Mouse (Mus musculus) heart, embryonic 14.5 days (tissue): ENCODE measurements around the gene Hunk. TPM values are rescaled to one million over a fixed set of nuclear protein-coding genes. Genes with fewer than 3 reads are reported as not detected.

Experiments
- ATAC-seq: fragments of 200-750 bp; cut with Nextera tagmentation; 2 replicates; pipeline ENCODE4 v1.8.0; 2017; ENCODE audit warnings: low read depth, moderate TSS enrichment; ENCODE audit not compliant: insufficient number of reproducible peaks, insufficient read depth, low FRiP score
- H3K27ac ChIP-seq, 2 experiments: fragments of 200-500 bp in 1 of 2; fragments of 300-500 bp in 1 of 2; sonication (generic) in 1 of 2; replicated peaks in 1 of 2; 2 replicates each; pipeline ENCODE4 v1.5.1; 2012 to 2014; ENCODE audit warnings: low read depth in 2 of 2, low read length in 2 of 2, control low read depth in 1 of 2, mild to moderate bottlenecking in 1 of 2, mixed read lengths in 1 of 2; ENCODE audit not compliant: control insufficient read depth in 1 of 2, insufficient read depth in 1 of 2
- H3K27me3 ChIP-seq: fragments of 300-500 bp; sonication (generic); 2 replicates; pipeline ENCODE4 v1.6.1; 2014; ENCODE audit warnings: mild to moderate bottlenecking, low read length, control low read depth; ENCODE audit not compliant: control insufficient read depth, insufficient read depth
- H3K36me3 ChIP-seq: fragments of 300-500 bp; sonication (generic); 2 replicates; pipeline ENCODE4 v1.6.1; 2014; ENCODE audit warnings: mild to moderate bottlenecking, control low read depth, low read length, mixed read lengths; ENCODE audit not compliant: control insufficient read depth, insufficient read depth
- H3K4me1 ChIP-seq, 2 experiments: fragments of 200-500 bp in 1 of 2; fragments of 300-500 bp in 1 of 2; sonication (generic) in 1 of 2; 2 replicates each; pipeline ENCODE4 v1.6.1; 2012 to 2014; ENCODE audit warnings: low read length in 2 of 2, control low read depth in 1 of 2, mixed read lengths in 1 of 2; ENCODE audit not compliant: control insufficient read depth in 2 of 2, insufficient read depth in 2 of 2
- H3K4me2 ChIP-seq: fragments of 300-500 bp; sonication (generic); 2 replicates; pipeline ENCODE4 v1.6.1; 2014; ENCODE audit warnings: mild to moderate bottlenecking, low read length
- H3K4me3 ChIP-seq, 2 experiments: fragments of 200-500 bp in 1 of 2; fragments of 300-500 bp in 1 of 2; sonication (generic) in 1 of 2; 2 replicates each; pipeline ENCODE4 v1.5.1; 2012 to 2014; ENCODE audit warnings: low read length in 2 of 2, mild to moderate bottlenecking in 2 of 2, control low read depth in 1 of 2, low read depth in 1 of 2, moderate library complexity in 1 of 2; ENCODE audit not compliant: control insufficient read depth in 1 of 2, insufficient read depth in 1 of 2
- H3K9ac ChIP-seq: fragments of 300-500 bp; sonication (generic); 2 replicates; pipeline ENCODE4 v1.6.1; 2014; ENCODE audit warnings: mild to moderate bottlenecking, low read length
- H3K9me3 ChIP-seq: fragments of 300-500 bp; sonication (generic); 2 replicates; pipeline ENCODE4 v1.6.1; 2016; ENCODE audit warnings: low read length, control low read depth; ENCODE audit not compliant: control insufficient read depth
- WGBS: fragments of 180-500 bp; shearing (Covaris S2); extraction: QIAGEN DNeasy Blood & Tissue Kit; methylation state at CpG from one replicate; pipeline ENCODE4 v1.1.7; 2014; 5-methylcytosine and 5-hydroxymethylcytosine counted together
- polyA plus RNA-seq: library from polyadenylated mRNA; unstranded; fragments of >200 nt; fragmentation: Nextera tagmentation; extraction: Ambion mirVana; gene quantifications from 2 replicates; pipeline ENCODE4 v1.2.1, GENCODE M21; 2014

Gene Hunk
- polyA plus RNA-seq, 1 experiment from 2014 or later: 10.4 TPM

DNA sequence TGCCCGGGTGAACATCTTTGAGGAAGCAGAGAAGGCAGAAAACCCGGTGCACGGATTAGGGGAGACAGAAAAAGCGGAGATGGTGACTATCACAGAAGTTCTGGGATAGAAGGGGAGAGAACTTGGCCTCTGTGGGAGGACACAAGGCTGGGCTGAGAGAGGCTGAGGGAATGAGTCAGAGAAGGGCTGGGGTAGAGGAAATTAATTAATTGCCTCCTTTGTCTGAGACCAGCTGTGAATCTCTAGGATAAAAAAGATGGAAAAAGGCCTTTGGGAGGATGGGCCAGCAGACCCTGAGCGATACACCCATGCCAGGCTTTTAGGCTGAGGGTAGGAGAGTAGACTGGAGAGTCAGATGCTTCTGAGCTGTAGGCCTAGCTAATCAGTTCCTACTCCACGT is 97.5 kb downstream of the Hunk start:
- 89% methylated on average over 6 of the region's 6 CpGs for WGBS
- no peak overlapping the region for H3K27ac ChIP-seq
- ATAC-seq: no peak
- peaks cover 91% of the 10 kb centered on the region for H3K36me3 ChIP-seq
- no peaks in the 10 kb centered on the region for H3K4me1 ChIP-seq
- no peak overlapping the region for H3K4me2 ChIP-seq
- H3K27me3 ChIP-seq: no peaks in the 10 kb centered on the region
- no peaks in the 10 kb centered on the region for H3K9me3 ChIP-seq
- no peak overlapping the region for H3K4me3 ChIP-seq
- no peak overlapping the region for H3K9ac ChIP-seq

DNA sequence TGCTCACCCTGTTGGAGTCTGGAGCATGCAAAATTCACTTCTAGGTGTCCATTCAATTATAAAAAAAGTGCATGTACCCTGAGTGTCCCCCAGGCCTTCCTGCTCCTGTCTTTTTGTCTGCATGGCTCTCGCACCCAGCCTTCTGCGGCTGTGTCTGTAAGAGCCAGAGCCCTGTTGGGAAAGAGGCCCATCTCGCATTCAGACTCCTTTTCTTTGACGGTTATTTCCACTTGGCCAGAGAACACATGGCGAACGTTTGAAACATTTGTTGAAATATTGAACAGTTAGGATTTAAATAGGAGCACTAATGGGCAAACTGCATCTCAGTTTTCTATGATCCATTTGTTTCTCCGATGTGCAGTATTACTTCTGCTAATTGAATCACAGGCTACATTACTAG is 99.3 kb downstream of the Hunk start:
- Histone ChIP-seq H3K4me3 (no peak overlapping the region), H3K36me3 (peaks cover 91% of the 10 kb centered on the region), H3K27ac (no peak overlapping the region), H3K4me1 (no peaks in the 10 kb centered on the region; a peak in 1 of 4 replicates), H3K27me3 (no peaks in the 10 kb centered on the region), H3K9me3 (no peaks in the 10 kb centered on the region), H3K4me2 (no peak overlapping the region), H3K9ac (no peak overlapping the region)
- 90% methylated on average over 7 of the region's 7 CpGs for WGBS
- ATAC-seq: no peak

DNA sequence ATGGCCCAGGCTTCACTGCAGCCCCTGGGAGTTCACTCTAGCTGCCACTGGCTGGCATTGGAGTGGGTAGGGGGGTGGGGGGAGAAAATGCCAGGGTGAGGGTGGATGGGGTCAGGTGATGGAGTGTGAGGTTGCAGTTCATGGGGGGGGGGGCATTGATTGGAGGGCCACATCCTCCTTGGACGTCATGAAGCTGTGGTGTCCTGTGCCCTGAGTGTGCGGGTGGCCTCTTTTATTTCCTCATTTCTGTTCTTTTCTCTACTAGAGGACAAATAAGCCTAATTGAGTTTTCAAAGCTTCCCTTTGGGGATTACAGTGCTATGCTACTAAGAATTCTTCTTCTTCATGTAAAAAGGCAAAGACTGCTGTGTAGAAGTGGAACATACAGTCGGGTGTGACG is 99.8 kb downstream of the Hunk start:
- Histone ChIP-seq H3K9ac (no peak overlapping the region), H3K9me3 (no peaks in the 10 kb centered on the region), H3K4me2 (no peak overlapping the region), H3K4me1 (no peaks in the 10 kb centered on the region; a peak in 1 of 4 replicates), H3K4me3 (no peak overlapping the region), H3K27ac (no peak overlapping the region), H3K36me3 (peaks cover 86% of the 10 kb centered on the region), H3K27me3 (no peaks in the 10 kb centered on the region)
- 93% methylated on average over 4 of the region's 4 CpGs for WGBS
- no peak for ATAC-seq

DNA sequence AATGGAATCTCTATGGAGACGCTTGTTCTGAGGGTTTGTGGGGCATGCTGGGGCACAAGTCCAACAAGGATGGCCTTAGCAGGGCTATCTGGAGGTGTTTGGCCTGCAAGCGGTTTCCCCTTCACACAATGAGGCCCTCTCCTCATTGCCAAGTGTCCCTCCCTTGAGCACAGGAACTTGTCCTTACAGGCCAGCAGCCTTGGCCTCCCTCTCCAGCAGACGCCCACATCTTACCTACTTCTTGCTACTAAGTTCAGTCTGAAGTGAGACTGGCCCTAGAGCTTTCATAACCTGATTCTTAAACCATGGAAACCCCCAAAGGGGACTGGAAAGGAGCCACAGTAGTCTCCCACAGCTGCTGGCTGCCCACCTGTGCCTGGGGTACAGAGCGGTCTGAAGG is 104.3 kb downstream of the Hunk start:
- Histone ChIP-seq H3K4me1 (peaks cover 6 to 9% of the 10 kb centered on the region in 2 experiments), H3K4me2 (no peak overlapping the region), H3K27ac (no peak overlapping the region), H3K27me3 (no peaks in the 10 kb centered on the region), H3K4me3 (no peak overlapping the region), H3K36me3 (peaks cover 68% of the 10 kb centered on the region), H3K9ac (no peak overlapping the region), H3K9me3 (no peaks in the 10 kb centered on the region)
- no peak for ATAC-seq
- 77% methylated on average over 4 of the region's 4 CpGs for WGBS

DNA sequence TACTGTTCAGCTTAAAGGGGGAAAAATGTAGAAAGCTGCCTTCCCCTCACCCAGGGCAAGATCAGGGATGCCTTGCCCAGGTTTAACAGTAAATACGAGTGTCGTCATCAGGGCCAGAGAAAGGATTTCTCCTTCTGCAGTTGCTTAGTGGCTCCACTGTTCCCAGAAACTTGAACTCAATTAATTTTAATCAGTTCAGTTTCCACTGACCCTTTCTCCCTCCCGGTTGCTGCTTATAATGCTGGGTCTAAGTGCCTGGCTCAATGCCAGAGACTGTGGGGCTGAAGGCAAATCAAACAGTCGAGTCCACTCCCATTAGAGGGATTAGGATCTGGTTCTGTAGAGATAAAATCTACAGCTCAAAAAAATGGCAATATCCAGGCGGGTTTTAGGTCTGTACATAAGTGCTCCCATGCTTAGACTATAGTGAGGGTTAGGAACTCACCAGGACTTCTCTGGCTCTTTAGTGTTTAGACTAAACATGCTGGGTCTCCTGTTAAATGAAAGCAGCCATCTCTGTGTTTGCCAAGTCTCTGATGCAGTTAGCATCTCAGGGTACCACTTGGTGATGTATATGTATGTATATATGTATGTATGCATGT is 106.2 kb downstream of the Hunk start:
- H3K27me3 ChIP-seq: no peaks in the 10 kb centered on the region
- WGBS: 34% methylated on average over 5 of the region's 5 CpGs
- H3K9ac ChIP-seq: no peak overlapping the region; the same call in 1 of the 2 replicates
- H3K36me3 ChIP-seq: peaks cover 66% of the 10 kb centered on the region
- no peak for ATAC-seq
- no peak overlapping the region for H3K27ac ChIP-seq
- peaks cover 6 to 9% of the 10 kb centered on the region in 2 experiments for H3K4me1 ChIP-seq
- H3K4me2 ChIP-seq: no peak overlapping the region
- H3K9me3 ChIP-seq: no peaks in the 10 kb centered on the region
- no peak overlapping the region for H3K4me3 ChIP-seq

DNA sequence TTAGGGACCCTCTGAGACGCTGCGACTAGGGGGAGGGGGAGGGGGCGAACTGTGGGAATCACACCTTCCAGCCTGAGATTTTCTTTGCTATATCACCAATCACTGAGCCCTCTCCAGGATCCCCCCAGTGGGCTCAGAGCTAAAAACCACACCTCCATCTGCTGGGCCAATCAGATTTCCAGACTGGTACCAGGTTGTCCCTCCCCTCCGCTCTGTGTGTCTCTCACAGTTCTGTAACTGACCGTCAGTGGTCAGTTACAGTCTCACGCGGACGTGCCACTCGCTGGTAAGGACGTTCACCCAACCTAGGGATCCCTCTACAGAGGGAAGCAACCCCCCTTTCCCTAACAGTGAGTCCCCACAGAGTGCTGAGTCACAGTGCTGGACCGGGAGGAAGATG is 111.1 kb downstream of the Hunk start:
- no peak overlapping the region for H3K9ac ChIP-seq
- peaks cover 4 to 15% of the 10 kb centered on the region in 2 experiments; a peak in 3 of 4 replicates for H3K4me1 ChIP-seq
- no peak overlapping the region for H3K4me3 ChIP-seq
- H3K27me3 ChIP-seq: no peaks in the 10 kb centered on the region
- H3K9me3 ChIP-seq: no peaks in the 10 kb centered on the region
- H3K36me3 ChIP-seq: peaks cover 54% of the 10 kb centered on the region
- ATAC-seq: no peak
- H3K4me2 ChIP-seq: no peak overlapping the region
- H3K27ac ChIP-seq: no peak overlapping the region
- WGBS: 60% methylated on average over 11 of the region's 11 CpGs

DNA sequence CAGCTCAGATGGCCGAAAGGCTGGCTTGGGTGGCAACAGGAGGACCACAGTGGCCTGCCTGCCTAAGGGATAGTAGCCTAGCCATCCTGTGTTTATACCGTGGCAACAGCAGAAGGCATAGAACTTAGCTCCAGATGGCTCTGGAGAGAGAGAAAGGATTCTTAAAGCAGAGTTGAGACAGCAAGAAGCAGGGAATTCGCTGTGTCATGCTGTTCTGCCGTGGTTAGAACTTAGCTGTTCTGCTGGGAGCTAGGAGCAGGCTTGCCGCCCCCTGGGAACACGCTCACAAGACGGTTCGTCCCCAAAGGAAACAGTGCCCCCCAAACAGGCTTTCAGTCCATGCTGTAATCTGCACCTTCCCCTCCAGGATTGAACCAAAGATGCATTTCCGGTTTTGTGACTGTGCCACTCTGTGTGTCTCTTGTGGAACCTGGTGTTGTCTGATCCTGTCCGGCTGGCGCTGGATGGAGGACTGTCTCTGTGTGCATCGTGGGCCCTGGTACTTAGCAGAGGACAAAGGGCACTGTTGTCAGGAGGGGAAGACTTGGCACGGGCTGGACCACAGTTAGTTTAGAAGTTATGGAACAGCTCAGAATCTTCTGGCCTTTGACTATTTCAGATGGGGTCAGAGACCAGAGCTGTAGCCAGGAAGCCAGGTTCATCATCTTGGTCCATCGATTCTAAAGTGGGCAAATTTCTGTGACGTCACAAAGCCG is 112.1 kb downstream of the Hunk start:
- Histone ChIP-seq H3K9ac (no peak overlapping the region), H3K4me1 (peaks cover 4 to 13% of the 10 kb centered on the region in 2 experiments; a peak in 3 of 4 replicates), H3K36me3 (peaks cover 48% of the 10 kb centered on the region), H3K27me3 (no peaks in the 10 kb centered on the region), H3K4me3 (no peak overlapping the region), H3K4me2 (no peak overlapping the region), H3K9me3 (no peaks in the 10 kb centered on the region), H3K27ac (no peak overlapping the region)
- WGBS: 78% methylated on average over 16 of the region's 16 CpGs
- ATAC-seq: no peak
